Mouse (Mus musculus): ENCODE data around the gene Ash1l.

Ash1l gene

GRCm38 (mm10) chr3:89091811-89092508, 141.5 kb downstream of the Ash1l start:
- no peak for DNase-seq (ENCODE audit: low spot score)

- no peak for DNase-seq (ENCODE audit: low spot score)
Observed at GRCm38 (mm10) chr3:89092509-89093090, 142.2 kb downstream of the Ash1l start.

- DNase-seq (ENCODE audit: low spot score), result peak; percentile 72
Observed at GRCm38 (mm10) chr3:89093175-89093574, 142.8 kb downstream of the Ash1l start, which contains the start of gene Rusc1. Rusc1 (minus strand) TSS chr3:89093311.

GRCm38 (mm10) chr3:89094021-89094420, 143.6 kb downstream of the Ash1l start:
- no peak for DNase-seq (ENCODE audit: low spot score)

- no peak for DNase-seq (ENCODE audit: low spot score)
Observed at GRCm38 (mm10) chr3:89100811-89101210, 150.4 kb downstream of the Ash1l start, which contains the start of gene Gm43738. Gm43738 (minus strand) TSS chr3:89101099.

- no peak for DNase-seq (ENCODE audit: low spot score)
Observed at GRCm38 (mm10) chr3:89101459-89101811, 151.0 kb downstream of the Ash1l start.

- peak; percentile 99 for DNase-seq (ENCODE audit: low spot score)
Observed at GRCm38 (mm10) chr3:89101812-89102494, 151.5 kb downstream of the Ash1l start, which contains the start of gene Fdps. Fdps (minus strand) TSS chr3:89101959.

GRCm38 (mm10) chr3:89102495-89103290, 152.3 kb downstream of the Ash1l start:
- no peak for DNase-seq (ENCODE audit: low spot score)

GRCm38 (mm10) chr3:89103291-89103595, 152.8 kb downstream of the Ash1l start:
- no peak for DNase-seq (ENCODE audit: low spot score)

- DNase-seq (ENCODE audit: low spot score), result no peak
Observed at GRCm38 (mm10) chr3:89106881-89107280, 156.5 kb downstream of the Ash1l start.

GRCm38 (mm10) chr3:89107545-89107944, 157.1 kb downstream of the Ash1l start:
- no peak for DNase-seq (ENCODE audit: low spot score)

- DNase-seq (ENCODE audit: low spot score), result no peak
Observed at GRCm38 (mm10) chr3:89108146-89108545, 157.7 kb downstream of the Ash1l start.

GRCm38 (mm10) chr3:89113058-89113457, 162.6 kb downstream of the Ash1l start:
- no peak for DNase-seq (ENCODE audit: low spot score)

GRCm38 (mm10) chr3:89115522-89115921, 165.1 kb downstream of the Ash1l start:
- DNase-seq (ENCODE audit: low spot score), result peak; percentile 82

- DNase-seq (ENCODE audit: low spot score), result no peak
Observed at GRCm38 (mm10) chr3:89123313-89123712, 172.9 kb downstream of the Ash1l start.

GRCm38 (mm10) chr3:89124241-89124640, 173.8 kb downstream of the Ash1l start:
- no peak for DNase-seq (ENCODE audit: low spot score)

GRCm38 (mm10) chr3:89125981-89126380, 175.6 kb downstream of the Ash1l start:
- no peak for DNase-seq (ENCODE audit: low spot score)

Data from c-Kit-positive CD71-positive TER-119-positive erythroid progenitor cells, embryonic 14.5 days (primary cell).